Mouse (Mus musculus): ENCODE data around the gene Sdf2l1.
"Not testable (repeated sequence)": the region's sequence is repeated elsewhere in the genome, so short reads cannot be mapped to it uniquely, and the experiment has no call there.

DNA sequence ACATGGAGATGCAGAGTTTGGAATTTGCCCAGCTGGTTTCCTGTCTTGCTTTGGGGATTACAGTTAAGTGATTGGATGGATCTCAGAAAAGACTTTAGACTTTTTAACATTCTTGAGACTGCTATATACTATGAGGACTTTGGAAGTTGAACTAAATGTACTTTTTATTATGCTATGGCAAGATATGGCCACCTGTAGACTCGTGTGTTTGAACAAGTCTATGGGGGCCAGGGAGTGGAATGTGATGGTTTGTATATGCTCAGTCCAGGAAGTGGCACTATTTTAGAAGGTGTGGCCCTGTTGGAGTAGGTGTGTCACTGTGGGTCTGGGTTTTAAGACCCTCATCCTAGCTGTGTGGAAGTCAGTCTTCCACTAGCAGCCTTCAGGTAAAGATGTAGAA lies 33.3 kb upstream of the Sdf2l1 start:
- not testable (repeated sequence) for TF ChIP-seq POLR2A (IDR thresholded peaks at IDR 0.05; ENCODE audit: borderline replicate concordance, insufficient read depth, low read length); CTCF (IDR thresholded peaks at IDR 0.05; ENCODE audit: borderline replicate concordance, insufficient read depth, low read depth, low read length)

Measured in cerebellum, adult 2 months (tissue).